ENCODE assay signal across 19 mouse cellular contexts in the genomic region with DNA sequence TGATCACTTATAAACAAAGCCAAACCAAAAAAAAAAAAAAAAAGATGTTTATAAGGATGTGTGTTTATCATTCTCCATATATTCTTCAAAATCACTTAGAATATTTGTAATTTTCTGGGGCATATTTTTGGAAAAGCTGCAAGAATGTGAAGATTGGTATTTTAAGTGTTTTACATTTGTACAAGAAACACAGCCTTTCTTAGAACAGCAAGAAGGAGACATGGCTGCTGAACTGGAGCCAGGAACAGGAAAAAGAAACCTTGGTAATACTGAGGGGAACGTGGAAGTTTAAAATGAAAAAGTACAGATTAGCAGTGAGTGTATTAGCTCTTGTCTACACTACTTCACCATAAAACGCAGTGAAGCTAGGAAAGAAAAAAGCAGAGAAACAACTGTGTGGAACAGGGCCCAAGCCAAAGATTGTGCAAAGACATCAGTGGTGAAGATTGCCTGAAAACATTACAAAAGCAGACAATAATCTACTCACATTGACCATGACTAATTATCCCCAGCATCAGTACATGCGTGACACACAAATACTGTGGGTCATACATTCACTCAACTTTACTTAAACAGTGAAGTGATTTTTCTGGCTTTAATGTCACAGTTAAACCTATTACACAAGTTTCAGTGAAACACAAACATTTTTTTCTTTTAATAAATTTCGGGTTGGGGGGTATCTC.
"Had no signal": no experiment of that assay in that cellular context is flagged by ENCODE, and none has a peak within 500 bp of the region (broad histone marks: within the 10 kb centered on the region; RNA-seq: fewer than 3 reads in every experiment).

No protein-coding gene starts in this region.

- H3K4me1 ChIP-seq: kidney, embryonic 15.5 days; limb, embryonic 12.5 days; liver, embryonic 13.5 days; megakaryocyte, embryonic 14.5 days; midbrain, embryonic 15.5 days; neural tube, embryonic 12.5 days had no signal

- H3K27me3 ChIP-seq: kidney, embryonic 15.5 days; limb, embryonic 12.5 days; liver, embryonic 13.5 days; megakaryocyte, embryonic 14.5 days; midbrain, embryonic 15.5 days; neural tube, embryonic 12.5 days had no signal

- DNase-seq: kidney, adult 2 months; kidney, postnatal 14 days; layer of hippocampus, adult 9-11 months; layer of hippocampus, postnatal 36 days; liver; liver, embryonic 13.5 days; liver, postnatal 0 days; right cerebral cortex, postnatal 14 days; thymus, adult 2 months; thymus, postnatal 25 days had no signal

- H3K4me2 ChIP-seq: kidney, embryonic 15.5 days; limb, embryonic 12.5 days; liver, embryonic 13.5 days; midbrain, embryonic 11.5 days; midbrain, embryonic 15.5 days; neural tube, embryonic 12.5 days had no signal

- H3K36me3 ChIP-seq: kidney, embryonic 15.5 days; limb, embryonic 12.5 days; liver, embryonic 13.5 days; midbrain, embryonic 15.5 days; neural tube, embryonic 12.5 days had no signal

- H3K27ac ChIP-seq: kidney, embryonic 15.5 days; limb, embryonic 12.5 days; liver, embryonic 13.5 days; macrophage; midbrain, embryonic 15.5 days; neural tube, embryonic 12.5 days had no signal

- H3K9me3 ChIP-seq: kidney, embryonic 15.5 days; limb, embryonic 12.5 days; liver, embryonic 13.5 days; megakaryocyte, embryonic 14.5 days; midbrain, embryonic 15.5 days; neural tube, embryonic 12.5 days had no signal

- H3K4me3 ChIP-seq: kidney, embryonic 15.5 days; limb, embryonic 12.5 days; liver, embryonic 13.5 days; megakaryocyte, embryonic 14.5 days; midbrain, embryonic 15.5 days; neural tube, embryonic 12.5 days had no signal

- ATAC-seq: hindbrain, embryonic 16.5 days; inflammation-experienced regulatory T-cells, adult 6 months; liver, postnatal 0 days; midbrain, embryonic 15.5 days had no signal

- H3K9ac ChIP-seq: kidney, embryonic 15.5 days; limb, embryonic 12.5 days; liver, embryonic 13.5 days; liver, postnatal 0 days; midbrain, embryonic 15.5 days; neural tube, embryonic 12.5 days had no signal
